Mouse (Mus musculus) thymus, adult 18-20 months (tissue): ENCODE data around the gene Robo2.

Experiments used
- DNase-seq, 2 experiments: peaks; one replicate each; pipeline ENCODE4 v3.0.0; 2022; ENCODE audit warnings: mixed read lengths in 2 of 2

Gene Robo2

GRCm38 (mm10) chr16:73915425-73915824 lies 496.2 kb downstream of the Robo2 start:
- no peak for DNase-seq

- no peak for DNase-seq
Measured at GRCm38 (mm10) chr16:73914936-73915335, 496.7 kb downstream of the Robo2 start.

DNA sequence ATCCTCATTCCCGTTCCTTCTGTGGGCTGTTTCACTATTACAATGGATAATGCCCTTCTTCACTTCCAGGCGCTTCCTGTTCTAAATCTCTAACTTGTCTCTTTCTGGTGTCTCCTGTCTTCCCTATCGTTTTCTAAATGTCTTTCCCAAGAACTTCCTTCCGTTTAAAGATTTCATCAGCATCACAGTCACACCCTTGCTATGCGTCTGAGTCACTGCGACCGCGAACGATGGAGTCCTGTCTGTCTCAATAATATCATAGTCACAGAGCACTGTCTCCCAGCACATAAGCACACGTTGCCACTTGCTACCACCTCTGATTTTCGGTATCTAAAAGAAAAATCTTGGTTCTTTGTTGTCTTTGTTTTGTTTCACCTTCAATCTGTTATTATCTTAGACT lies 503.1 kb downstream of the Robo2 start:
- DNase-seq = no peak

GRCm38 (mm10) chr16:73896856-73897255 lies 514.8 kb downstream of the Robo2 start:
- no peak for DNase-seq

DNA sequence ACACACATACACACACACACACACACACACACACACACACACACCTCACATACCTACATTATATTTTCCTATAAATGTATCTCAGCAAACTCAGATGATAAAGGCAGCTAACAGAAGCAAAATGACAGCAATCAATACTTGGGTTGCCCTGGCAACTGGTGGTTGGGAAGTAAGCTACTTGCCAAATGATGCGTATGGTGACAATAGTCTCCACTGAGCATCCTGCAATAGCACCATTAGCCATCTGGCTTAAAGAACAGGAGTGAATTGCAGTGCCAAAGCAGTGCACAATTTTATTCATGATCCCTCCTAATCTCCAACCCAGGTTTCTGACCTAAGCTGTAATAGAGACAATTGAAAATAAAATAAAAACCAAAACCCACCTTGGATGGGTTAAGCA lies 529.7 kb downstream of the Robo2 start:
- DNase-seq = no peak

DNA sequence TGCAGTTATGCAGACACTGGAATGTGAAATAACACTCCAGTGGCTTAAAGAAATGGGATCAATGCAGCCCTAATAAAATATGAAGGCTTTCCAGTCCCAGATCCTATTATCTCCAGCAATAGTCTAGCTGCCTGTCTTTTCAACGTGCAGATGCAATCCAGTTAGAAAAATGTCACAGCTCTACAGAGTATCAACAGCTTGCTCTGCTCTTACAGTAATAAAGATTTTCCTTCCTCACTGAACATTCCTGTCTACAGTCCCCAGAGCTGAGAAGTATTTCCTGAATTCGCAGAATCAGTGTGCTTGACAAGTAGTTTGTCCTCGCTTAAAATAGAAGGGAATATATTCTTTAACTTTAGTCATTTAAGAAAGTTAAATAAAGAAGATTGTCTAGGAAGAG lies 533.7 kb downstream of the Robo2 start:
- no peak for DNase-seq

GRCm38 (mm10) chr16:73874991-73875390 lies 536.6 kb downstream of the Robo2 start:
- DNase-seq = no peak

DNA sequence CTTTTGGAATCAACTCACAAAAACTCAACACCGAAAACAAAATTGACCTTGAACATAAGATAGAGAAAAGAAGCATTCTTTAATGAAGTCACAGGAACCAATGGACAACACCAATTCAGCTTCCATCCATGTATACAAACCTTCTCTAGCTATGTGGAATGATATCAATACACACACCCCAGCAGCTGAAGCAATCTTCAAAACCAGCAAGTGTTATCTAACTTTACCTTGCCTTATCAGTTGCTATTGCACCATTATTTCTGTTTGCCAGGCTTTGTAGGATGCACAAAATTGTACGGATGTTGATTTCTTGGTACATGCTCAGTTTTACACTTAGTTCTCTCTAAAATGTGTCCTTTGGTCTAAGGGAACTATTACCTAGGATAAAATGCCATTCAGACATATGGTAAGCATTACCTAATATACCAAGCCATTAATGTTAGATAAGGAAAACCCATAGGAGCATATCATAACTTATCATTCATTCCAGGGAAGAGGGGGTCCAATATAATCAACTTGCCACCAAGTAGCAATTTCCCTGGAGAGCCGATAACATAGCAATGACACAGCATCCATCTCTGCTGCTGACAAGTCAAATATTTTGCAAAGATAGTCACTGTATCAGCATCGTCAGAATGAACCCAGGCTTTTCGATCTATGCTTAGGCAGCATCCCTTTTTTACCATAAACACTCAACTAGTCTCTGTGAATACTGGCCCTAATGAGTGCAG lies 537.6 kb downstream of the Robo2 start:
- no peak for DNase-seq

- no peak for DNase-seq
Measured at GRCm38 (mm10) chr16:73870296-73870695, 541.3 kb downstream of the Robo2 start.

GRCm38 (mm10) chr16:73869527-73870212 lies 542.0 kb downstream of the Robo2 start:
- no peak for DNase-seq

DNA sequence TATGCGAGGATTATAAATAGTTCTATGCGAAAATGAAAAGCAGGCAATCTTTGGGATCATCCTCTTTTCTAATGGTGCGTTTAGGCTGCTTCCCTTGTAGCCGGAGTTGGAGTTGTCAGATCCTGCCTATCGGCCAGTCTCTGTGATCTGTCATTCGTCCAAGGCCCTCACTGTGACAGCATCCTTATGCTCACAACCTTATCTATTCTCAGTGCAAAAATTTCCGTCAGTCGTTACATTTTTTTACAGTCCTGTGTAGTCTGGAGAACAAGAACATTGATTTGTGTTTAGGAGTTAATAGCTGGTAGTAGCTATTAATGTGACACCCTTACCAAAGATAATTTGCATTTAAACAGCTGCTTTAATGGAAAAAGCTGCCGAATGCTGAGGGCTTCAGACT lies 547.0 kb downstream of the Robo2 start:
- DNase-seq = no peak

DNA sequence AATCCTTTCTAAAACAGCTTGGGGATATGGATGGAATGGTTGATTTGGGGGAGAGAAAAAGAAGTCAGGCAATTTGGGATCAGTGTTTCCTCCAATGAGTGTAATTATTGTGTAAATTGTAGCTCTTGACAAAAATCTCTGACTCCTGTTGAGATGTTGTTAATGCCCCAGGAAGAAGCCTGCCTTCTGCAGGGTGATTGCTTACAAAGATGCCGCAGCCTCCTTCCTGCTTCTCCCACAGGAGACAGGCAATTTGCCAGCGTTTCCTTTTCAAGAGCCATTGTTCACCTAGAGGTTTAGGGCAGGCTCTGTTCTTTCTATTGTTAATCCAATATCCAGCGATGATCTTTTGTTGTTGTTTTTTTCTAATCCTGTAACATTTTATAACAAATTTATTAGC lies 547.9 kb downstream of the Robo2 start:
- no peak for DNase-seq

- DNase-seq = no peak
Measured at GRCm38 (mm10) chr16:73858717-73859116, 552.9 kb downstream of the Robo2 start.

GRCm38 (mm10) chr16:73855821-73856220 lies 555.8 kb downstream of the Robo2 start:
- no peak for DNase-seq
